Mouse (Mus musculus): ENCODE data around the gene Ppm1e.

DNA sequence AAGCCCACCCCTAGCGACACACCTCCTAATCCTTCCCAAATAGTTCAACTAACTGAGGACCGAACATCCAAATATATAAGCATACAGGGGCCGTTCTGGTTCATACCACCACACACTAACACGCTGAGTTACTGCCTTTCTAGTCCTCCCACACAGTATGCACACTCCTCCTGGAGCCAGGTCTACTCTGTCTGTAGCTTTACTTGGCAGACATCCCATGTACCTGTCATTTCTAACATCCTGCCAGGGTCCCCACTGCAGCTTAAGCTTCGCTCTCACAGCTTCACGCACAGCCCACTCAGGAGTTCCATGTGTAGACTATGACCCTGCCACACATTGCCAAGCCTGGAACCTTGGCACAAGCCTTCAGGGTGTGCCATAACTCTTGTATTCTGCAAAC lies 62.4 kb downstream of the Ppm1e start:
- no peak for TF ChIP-seq CTCF (IDR thresholded peaks at IDR 0.05; ENCODE audit: low read depth)
- TF ChIP-seq EP300 (IDR thresholded peaks at IDR 0.05; ENCODE audit: low read depth), result no peak

All from heart, postnatal 0 days (tissue).